Mouse (Mus musculus) ES-CJ7 (cell line): ENCODE measurements around the gene Ccm2.

ENCODE experiments used
- DNase-seq: peaks from one replicate; pipeline ENCODE4 v3.0.0; 2011; ENCODE audit warnings: low read depth, low spot score

Ccm2 gene

GRCm38 (mm10) chr11:6546205-6547013 lies at the start of gene Ccm2:
Gene Ccm2, plus strand, starts transcription at chr11:6546887.
- peak; percentile 94 for DNase-seq

DNA sequence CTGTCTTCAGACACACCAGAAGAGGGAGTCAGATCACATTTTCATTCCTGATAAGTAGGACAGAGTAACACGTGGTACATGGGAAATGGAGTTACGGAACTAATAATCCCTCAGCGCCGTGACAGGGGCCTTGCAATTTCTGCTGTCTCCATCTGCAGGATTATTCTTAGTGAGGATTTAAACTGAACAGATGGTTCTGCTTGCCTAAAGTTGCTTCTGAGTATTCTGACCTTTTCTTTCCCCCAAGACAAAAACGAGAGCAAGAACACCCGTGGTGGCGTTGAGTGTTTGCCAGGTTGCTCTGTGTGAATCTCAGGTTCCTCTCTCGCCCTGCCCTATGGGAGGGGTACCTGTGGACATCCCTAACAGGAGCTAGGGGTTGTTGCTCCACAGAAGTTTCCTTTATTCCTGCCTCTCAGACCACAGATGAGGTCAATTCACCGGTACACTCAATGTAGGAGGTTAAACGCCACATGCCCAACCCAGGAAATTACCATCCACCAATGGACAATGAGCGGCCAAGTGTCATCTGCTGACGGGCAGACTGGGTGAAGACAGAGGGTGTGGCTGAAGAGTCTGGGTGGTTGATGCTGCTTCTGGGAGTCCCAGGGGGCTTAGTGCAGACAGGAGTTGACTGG lies 49.3 kb upstream of the Ccm2 start:
- no peak for DNase-seq

DNA sequence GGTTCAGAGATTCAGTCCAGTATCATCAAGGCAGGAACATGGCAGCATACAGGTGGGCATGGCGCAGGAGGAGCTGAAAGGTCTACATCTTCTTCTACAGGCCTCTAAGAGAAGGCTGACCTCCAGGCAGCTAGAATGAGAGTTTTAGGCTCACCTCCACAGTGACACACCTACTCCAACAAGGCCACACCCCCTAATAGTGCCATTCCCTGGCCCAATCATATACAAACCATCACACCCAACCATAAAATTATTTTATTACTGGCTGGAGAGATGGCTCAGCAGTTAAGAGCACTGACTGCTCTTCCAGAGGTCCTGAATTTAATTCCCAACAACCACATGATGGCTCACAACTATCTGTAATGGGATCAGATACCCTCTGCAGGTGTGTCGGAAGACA lies 44.2 kb upstream of the Ccm2 start:
- DNase-seq = no peak

GRCm38 (mm10) chr11:6504226-6504625 lies 42.5 kb upstream of the Ccm2 start:
- no peak for DNase-seq

DNA sequence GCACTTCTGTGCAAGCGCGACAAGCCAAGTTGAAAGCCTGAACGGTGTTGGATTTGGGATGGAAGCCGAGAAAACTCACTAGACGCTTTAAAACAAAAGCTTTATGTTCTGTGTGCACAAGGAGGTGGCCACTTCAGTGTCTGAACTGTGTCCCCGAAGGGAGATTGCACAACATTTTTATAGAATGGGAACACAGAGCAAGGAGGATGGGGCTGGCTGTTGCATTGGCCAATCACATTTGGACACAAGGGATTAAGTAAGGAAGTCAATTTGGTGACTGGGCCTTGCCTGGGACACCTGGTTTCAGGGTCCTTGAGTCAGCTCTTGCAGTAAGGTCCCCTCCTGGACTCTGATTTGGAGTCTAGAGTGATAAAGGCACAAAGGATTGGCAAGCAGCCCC lies 42.0 kb upstream of the Ccm2 start:
- DNase-seq = no peak

GRCm38 (mm10) chr11:6506516-6506915 lies 40.2 kb upstream of the Ccm2 start:
- DNase-seq = no peak

DNA sequence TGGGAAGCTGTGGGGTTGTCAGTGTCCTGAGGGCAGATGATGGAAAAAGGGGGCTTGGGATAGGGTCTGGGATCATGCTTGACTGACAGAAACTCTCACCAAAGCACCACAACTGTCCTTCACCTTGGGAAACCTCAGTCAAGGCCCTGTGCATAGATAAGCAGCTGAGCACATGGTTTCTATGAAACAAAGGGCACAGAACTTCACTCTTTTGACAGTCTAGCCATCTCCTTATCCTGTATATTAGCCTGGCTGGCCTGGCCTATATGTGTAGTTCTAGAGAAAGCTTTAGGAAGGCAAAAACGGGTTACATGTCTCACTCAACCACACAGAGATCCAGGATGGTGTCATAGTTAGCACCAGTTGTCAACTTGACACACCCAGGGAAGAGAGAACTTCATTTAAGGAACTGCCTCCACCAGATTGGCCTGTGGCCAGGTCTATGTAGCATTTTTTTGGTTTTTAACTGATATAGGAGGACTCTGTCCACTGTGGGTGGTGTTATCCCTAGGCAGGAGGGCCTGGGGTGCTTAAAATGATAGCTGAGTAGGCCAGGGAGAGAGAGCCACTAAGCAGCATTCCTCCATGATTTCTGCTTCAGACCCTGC lies 38.3 kb upstream of the Ccm2 start:
- DNase-seq = no peak

- no peak for DNase-seq
Measured at GRCm38 (mm10) chr11:6514837-6515236, 31.9 kb upstream of the Ccm2 start.

DNA sequence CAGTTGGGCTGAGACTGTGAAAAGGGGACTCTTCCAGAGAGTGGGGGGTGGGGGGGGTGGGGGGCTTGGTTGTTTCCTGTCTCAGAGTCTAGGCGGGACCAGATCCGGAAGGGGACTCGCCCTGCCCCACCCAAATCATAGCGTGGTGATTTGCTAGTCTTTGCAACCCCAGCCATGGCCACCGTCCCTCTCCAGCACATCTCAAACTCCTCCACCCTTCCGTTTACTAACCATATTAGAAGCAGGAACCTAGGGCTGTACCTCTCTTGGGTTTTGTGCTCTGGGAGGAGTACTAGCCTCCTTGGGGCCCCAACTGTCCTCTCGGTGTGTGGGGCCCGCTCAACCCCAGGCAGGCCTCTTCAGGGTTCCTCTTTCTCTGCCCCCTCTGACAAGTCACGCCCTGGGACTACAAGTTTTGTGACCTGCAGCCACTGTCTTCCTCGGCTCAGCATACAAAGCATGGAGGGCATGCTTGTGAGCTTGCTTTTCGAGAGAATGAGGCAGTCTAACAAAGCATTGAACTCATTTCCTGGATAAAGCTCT lies 27.1 kb upstream of the Ccm2 start:
- peak; percentile 59 for DNase-seq

DNA sequence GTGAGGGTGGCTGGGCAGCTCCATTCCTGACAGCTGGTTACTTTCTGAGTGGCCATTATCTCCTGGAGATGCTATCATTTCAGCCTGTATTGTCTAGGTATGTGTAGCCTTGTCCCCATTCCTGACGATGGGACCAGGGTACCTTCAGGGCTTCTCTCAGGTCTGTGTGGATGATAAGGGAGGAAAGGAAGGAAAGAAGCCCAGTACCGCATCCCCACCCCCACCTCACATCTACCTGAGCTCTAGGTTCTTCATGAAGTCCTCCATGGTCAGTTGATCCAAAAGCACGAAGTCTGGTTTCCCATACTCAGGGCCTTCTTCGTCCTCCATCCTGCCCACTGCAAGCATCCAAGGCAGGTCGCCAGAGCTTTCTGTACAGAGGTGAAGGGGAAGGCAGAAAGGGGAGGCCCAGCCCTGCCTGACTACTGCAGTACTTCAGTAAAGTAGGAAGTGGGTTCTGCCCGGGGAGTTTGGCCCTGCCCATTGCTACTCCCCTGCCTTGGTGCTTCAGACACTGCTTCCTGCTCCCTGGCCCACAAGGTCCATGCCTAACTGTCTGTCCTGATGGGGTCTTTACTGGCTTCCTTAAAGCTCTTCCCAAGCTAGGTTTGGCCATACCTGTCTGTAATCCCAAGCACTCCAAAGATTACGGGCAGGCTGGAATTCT lies 26.0 kb upstream of the Ccm2 start, which contains the start of gene Myo1g:
Gene Myo1g (minus strand): TSS at position 459 of the 667 bp plus-strand sequence.
- no peak for DNase-seq

- DNase-seq = no peak
Measured at GRCm38 (mm10) chr11:6522782-6523525, 23.7 kb upstream of the Ccm2 start.

DNA sequence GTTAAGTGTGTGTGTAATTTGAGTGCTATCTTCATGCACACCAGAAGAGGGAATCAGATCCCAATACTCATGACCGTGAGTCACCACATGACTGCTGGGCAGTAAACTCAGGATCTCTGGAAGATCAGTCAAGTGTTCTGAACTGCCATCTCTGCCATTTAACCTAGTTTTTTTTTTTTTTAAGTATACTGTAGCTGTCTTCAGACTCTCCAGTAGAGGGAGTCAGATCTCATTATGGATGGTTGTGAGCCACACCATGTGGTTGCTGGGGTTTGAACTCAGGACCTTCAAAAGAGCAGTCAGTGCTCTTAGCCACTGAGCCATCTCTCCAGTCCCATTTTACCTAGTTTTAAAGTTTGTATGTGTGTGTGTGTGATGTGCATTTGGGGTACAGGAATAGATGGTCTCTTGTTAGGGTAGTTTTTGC lies 23.0 kb upstream of the Ccm2 start:
- peak; percentile 75 for DNase-seq

GRCm38 (mm10) chr11:6524165-6524879 lies 22.4 kb upstream of the Ccm2 start:
- peak; percentile 38 for DNase-seq

GRCm38 (mm10) chr11:6524880-6525238 lies 21.8 kb upstream of the Ccm2 start:
- DNase-seq = no peak

DNA sequence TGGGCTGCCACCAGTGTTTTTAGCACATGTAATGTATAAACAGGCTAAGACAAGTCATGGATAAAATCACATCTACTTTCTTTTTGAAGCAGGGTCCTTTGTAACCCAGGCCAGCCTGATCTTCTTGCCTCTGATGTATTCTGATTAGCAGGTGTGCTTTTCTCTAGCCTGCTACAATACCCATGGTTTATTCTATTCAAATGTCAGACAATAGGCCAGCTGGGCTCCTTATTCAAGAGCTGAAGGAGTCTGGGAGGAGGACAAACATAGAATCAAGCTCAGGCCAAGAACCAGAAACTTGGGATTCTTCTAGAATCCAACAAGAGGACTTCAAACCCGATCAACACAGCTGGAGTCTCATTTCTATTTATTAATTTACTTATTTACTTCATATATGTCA lies 21.4 kb upstream of the Ccm2 start:
- DNase-seq = no peak

- DNase-seq = peak; percentile 62
Measured at GRCm38 (mm10) chr11:6526526-6527255, 20.0 kb upstream of the Ccm2 start.

- no peak for DNase-seq
Measured at GRCm38 (mm10) chr11:6527256-6528185, 19.2 kb upstream of the Ccm2 start.

DNA sequence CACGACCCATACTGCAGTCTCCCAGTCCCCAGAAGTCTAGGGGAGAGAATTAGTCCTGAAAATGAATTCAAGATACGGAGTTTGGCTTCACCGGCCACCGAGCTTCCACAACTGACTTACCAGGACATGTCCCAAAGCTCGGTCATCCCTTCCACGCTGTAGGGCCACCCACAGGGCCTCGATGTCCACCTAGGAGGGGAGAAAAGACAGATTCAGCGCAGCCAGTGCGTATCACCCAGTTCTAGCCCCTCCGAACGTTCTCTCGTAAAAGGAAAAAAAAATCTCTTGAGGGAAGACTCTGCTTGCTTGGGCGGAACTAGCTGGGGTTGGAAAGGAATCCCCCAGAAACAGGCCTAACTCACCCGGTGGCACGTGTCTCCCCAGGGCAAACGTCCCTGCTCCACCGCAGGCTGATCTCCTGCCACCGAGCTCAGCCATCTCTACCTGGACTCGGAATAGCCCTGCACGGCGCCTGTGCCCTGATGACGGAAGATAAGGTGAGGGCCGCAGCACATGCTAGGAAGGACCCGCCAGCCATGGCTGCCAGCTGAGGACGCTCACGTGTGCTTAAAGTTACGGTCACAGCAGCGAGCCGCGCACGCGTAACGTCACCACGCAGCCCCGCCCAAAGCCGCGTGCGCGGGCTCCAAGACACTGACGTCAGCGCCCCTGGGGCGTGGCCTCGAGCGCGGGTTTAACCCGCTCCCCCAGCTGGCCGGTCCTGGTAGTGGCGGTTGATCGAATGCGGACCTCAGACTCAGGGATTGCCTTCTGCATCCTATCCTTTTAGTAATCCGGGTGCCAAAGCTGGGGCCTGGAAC lies 18.3 kb upstream of the Ccm2 start:
- peak; percentile 99 for DNase-seq
